Mouse (Mus musculus) midbrain, embryonic 10.5 days (tissue): Measurements from ENCODE around the gene Magohb. TPM values are rescaled to one million over a fixed set of nuclear protein-coding genes. Genes with fewer than 3 reads are reported as not detected.
"Not testable (repeated sequence)": the region's sequence is repeated elsewhere in the genome, so short reads cannot be mapped to it uniquely, and the experiment has no call there.

Experiments used
- DNase-seq: peaks from one replicate; pipeline ENCODE4 v3.0.0-alpha.2; 2017; ENCODE audit warnings: low spot score
- H3K27ac ChIP-seq: fragments of 300-500 bp; sonication (generic); replicated peaks from 2 replicates; pipeline ENCODE4 v1.5.1; 2016; ENCODE audit warnings: mild to moderate bottlenecking
- H3K27me3 ChIP-seq: fragments of 300-500 bp; sonication (generic); 2 replicates; pipeline ENCODE4 v1.6.1; 2016; ENCODE audit warnings: low read depth, mild to moderate bottlenecking; ENCODE audit not compliant: poor library complexity, severe bottlenecking
- H3K36me3 ChIP-seq: fragments of 300-500 bp; sonication (generic); 2 replicates; pipeline ENCODE4 v1.6.1; 2016; ENCODE audit warnings: mild to moderate bottlenecking, moderate library complexity
- H3K4me1 ChIP-seq: fragments of 300-500 bp; sonication (generic); 2 replicates; pipeline ENCODE4 v1.6.1; 2016
- H3K4me3 ChIP-seq: fragments of 300-500 bp; sonication (generic); 2 replicates; pipeline ENCODE4 v1.5.1; 2016; ENCODE audit warnings: mild to moderate bottlenecking, moderate library complexity
- H3K9me3 ChIP-seq: fragments of 300-500 bp; sonication (generic); replicated peaks from 2 replicates; pipeline ENCODE4 v1.6.1; 2016; ENCODE audit warnings: mild to moderate bottlenecking
- WGBS: fragments of 180-500 bp; shearing (Covaris S2); methylation state at CpG from one replicate; pipeline ENCODE4 v1.1.7; 2016; 5-methylcytosine and 5-hydroxymethylcytosine counted together
- polyA plus RNA-seq: library from polyadenylated mRNA; unstranded; fragments of >200 nt; fragmentation: Nextera tagmentation; extraction: Ambion mirVana; gene quantifications from 2 replicates; pipeline ENCODE4 v1.2.1, GENCODE M21; 2016

Gene Magohb
- polyA plus RNA-seq, 1 experiment from 2014 or later: 55.0 TPM

- H3K4me3 ChIP-seq: peak overlapping the region; percentile 76
- WGBS: 35% methylated on average over 10 of the region's 10 CpGs
- no peaks in the 10 kb centered on the region for H3K9me3 ChIP-seq
- peak overlapping the region; percentile 92 for H3K27ac ChIP-seq
- H3K36me3 ChIP-seq: peaks cover 13% of the 10 kb centered on the region
- H3K4me1 ChIP-seq: peaks cover 13% of the 10 kb centered on the region
- H3K27me3 ChIP-seq: no peaks in the 10 kb centered on the region
- DNase-seq: peak; percentile 10
These were observed 611 bp downstream of the Magohb start for GRCm38 (mm10) chr6:131292276-131292990.

- no peak overlapping the region for H3K27ac ChIP-seq
- WGBS: 39% methylated on average over 2 of the region's 2 CpGs
- H3K36me3 ChIP-seq: peaks cover 24% of the 10 kb centered on the region
- no peaks in the 10 kb centered on the region for H3K27me3 ChIP-seq
- H3K9me3 ChIP-seq: no peaks in the 10 kb centered on the region
- peak; percentile 17 for DNase-seq
- peaks cover 13% of the 10 kb centered on the region for H3K4me1 ChIP-seq
- no peak overlapping the region for H3K4me3 ChIP-seq
These were observed 2.6 kb downstream of the Magohb start for GRCm38 (mm10) chr6:131290430-131290829.

- not testable (repeated sequence) for H3K27me3 ChIP-seq, H3K9me3 ChIP-seq, H3K27ac ChIP-seq, DNase-seq, H3K4me3 ChIP-seq, H3K4me1 ChIP-seq
- 99% methylated on average over 2 of the region's 2 CpGs for WGBS
- peaks cover 27% of the 10 kb centered on the region for H3K36me3 ChIP-seq
These were observed 14.9 kb downstream of the Magohb start for GRCm38 (mm10) chr6:131278160-131278559.

- Histone ChIP-seq H3K27ac (no peak overlapping the region), H3K9me3 (no peaks in the 10 kb centered on the region), H3K36me3 (peaks cover 12% of the 10 kb centered on the region), H3K27me3 (no peaks in the 10 kb centered on the region), H3K4me1 (no peaks in the 10 kb centered on the region), H3K4me3 (no peak overlapping the region)
- no peak for DNase-seq
- WGBS: 91% methylated on average over 4 of the region's 4 CpGs
These were observed 16.4 kb downstream of the Magohb start for GRCm38 (mm10) chr6:131276659-131277058.

- no peak for DNase-seq
- Histone ChIP-seq H3K9me3 (no peaks in the 10 kb centered on the region), H3K27me3 (no peaks in the 10 kb centered on the region), H3K27ac (no peak overlapping the region), H3K4me3 (no peak overlapping the region), H3K36me3 (peaks cover 7% of the 10 kb centered on the region; the same call in 1 of the 2 replicates), H3K4me1 (no peaks in the 10 kb centered on the region)
- 94% methylated on average over 1 of the region's 1 CpGs for WGBS
These were observed 20.7 kb downstream of the Magohb start for GRCm38 (mm10) chr6:131272311-131272710.

- no peak for DNase-seq
- 76% methylated on average over 1 of the region's 1 CpGs for WGBS
- Histone ChIP-seq H3K27me3 (no peaks in the 10 kb centered on the region), H3K36me3 (no peaks in the 10 kb centered on the region), H3K4me1 (no peaks in the 10 kb centered on the region), H3K9me3 (no peaks in the 10 kb centered on the region), H3K4me3 (no peak overlapping the region), H3K27ac (no peak overlapping the region)
These were observed 22.7 kb downstream of the Magohb start for GRCm38 (mm10) chr6:131270312-131270711.

GRCm38 (mm10) chr6:131269599-131269998, 23.4 kb downstream of the Magohb start:
- no peaks in the 10 kb centered on the region for H3K9me3 ChIP-seq
- 92% methylated on average over 2 of the region's 2 CpGs for WGBS

GRCm38 (mm10) chr6:131264175-131264574, 28.9 kb downstream of the Magohb start:
- Histone ChIP-seq H3K27me3 (no peaks in the 10 kb centered on the region), H3K9me3 (peaks cover 11% of the 10 kb centered on the region; the same call in 1 of the 2 replicates), H3K27ac (no peak overlapping the region), H3K36me3 (no peaks in the 10 kb centered on the region), H3K4me1 (no peaks in the 10 kb centered on the region), H3K4me3 (no peak overlapping the region)
- WGBS: 93% methylated on average over 5 of the region's 5 CpGs
- no peak for DNase-seq

More at GRCm38 (mm10) chr6:131269599-131269998, 23.4 kb downstream of the Magohb start:
- Histone ChIP-seq H3K36me3 (no peaks in the 10 kb centered on the region), H3K27me3 (no peaks in the 10 kb centered on the region), H3K27ac (no peak overlapping the region), H3K4me1 (no peaks in the 10 kb centered on the region), H3K4me3 (no peak overlapping the region)
- no peak for DNase-seq

GRCm38 (mm10) chr6:131262778-131263177, 30.3 kb downstream of the Magohb start:
- Histone ChIP-seq H3K36me3 (no peaks in the 10 kb centered on the region), H3K9me3 (peaks cover 11% of the 10 kb centered on the region; the same call in 1 of the 2 replicates), H3K4me1 (no peaks in the 10 kb centered on the region), H3K27me3 (no peaks in the 10 kb centered on the region), H3K4me3 (no peak overlapping the region), H3K27ac (no peak overlapping the region)
- DNase-seq: no peak
- 72% methylated on average over 3 of the region's 3 CpGs for WGBS

- Histone ChIP-seq H3K9me3 (peaks cover 11% of the 10 kb centered on the region; the same call in 1 of the 2 replicates), H3K27ac (no peak overlapping the region), H3K27me3 (no peaks in the 10 kb centered on the region), H3K4me1 (no peaks in the 10 kb centered on the region), H3K4me3 (no peak overlapping the region), H3K36me3 (no peaks in the 10 kb centered on the region)
- DNase-seq: no peak
- WGBS: 81% methylated on average over 3 of the region's 3 CpGs
These were observed 31.0 kb downstream of the Magohb start for GRCm38 (mm10) chr6:131262009-131262408.

- Histone ChIP-seq H3K9me3 (peaks cover 2% of the 10 kb centered on the region; the same call in 1 of the 2 replicates), H3K4me1 (no peaks in the 10 kb centered on the region), H3K27me3 (no peaks in the 10 kb centered on the region), H3K36me3 (no peaks in the 10 kb centered on the region), H3K27ac (no peak within 1 kb of the TSS), H3K4me3 (no peak within 1 kb of the TSS)
- WGBS: 79% methylated on average over 2 of the region's 2 CpGs
- no peak for DNase-seq
These were observed 45.8 kb downstream of the Magohb start, which contains the start of gene Klra2 for GRCm38 (mm10) chr6:131247206-131247605. Gene Klra2, minus strand, starts transcription at chr6:131247362.

- 79% methylated on average over 2 of the region's 2 CpGs for WGBS
- no peak for DNase-seq
- Histone ChIP-seq H3K27ac (no peak overlapping the region), H3K4me3 (no peak overlapping the region), H3K9me3 (peaks cover 2% of the 10 kb centered on the region; the same call in 1 of the 2 replicates), H3K27me3 (no peaks in the 10 kb centered on the region), H3K36me3 (no peaks in the 10 kb centered on the region), H3K4me1 (no peaks in the 10 kb centered on the region)
These were observed 48.0 kb downstream of the Magohb start for GRCm38 (mm10) chr6:131245081-131245480.
